Mouse (Mus musculus) heart, embryonic 13.5 days (tissue): ENCODE results near the gene Nop2. TPM values are rescaled to one million over a fixed set of nuclear protein-coding genes. Genes with fewer than 3 reads are reported as not detected.
A peak's percentile ranks its signal among the peaks of the same experiment; 100 is the strongest.

Experiments
- ATAC-seq: fragments of 200-750 bp; cut with Nextera tagmentation; 2 replicates; pipeline ENCODE4 v1.8.0; 2017; ENCODE audit warnings: moderate TSS enrichment; ENCODE audit not compliant: insufficient number of reproducible peaks, low FRiP score, low TSS enrichment; ENCODE audit errors: extremely low read depth
- H3K27ac ChIP-seq: fragments of 300-500 bp; sonication (generic); replicated peaks from 2 replicates; pipeline ENCODE4 v1.5.1; 2015; ENCODE audit warnings: moderate library complexity, mild to moderate bottlenecking, inconsistent platforms
- H3K27me3 ChIP-seq: fragments of 300-500 bp; sonication (generic); replicated peaks from 2 replicates; pipeline ENCODE4 v1.6.1; 2015; ENCODE audit warnings: mild to moderate bottlenecking, inconsistent platforms
- H3K36me3 ChIP-seq: fragments of 300-500 bp; sonication (generic); 2 replicates; pipeline ENCODE4 v1.6.1; 2015; ENCODE audit warnings: mild to moderate bottlenecking, inconsistent platforms
- H3K4me1 ChIP-seq: fragments of 300-500 bp; sonication (generic); 2 replicates; pipeline ENCODE4 v1.6.1; 2015; ENCODE audit warnings: inconsistent platforms
- H3K4me2 ChIP-seq: fragments of 300-500 bp; sonication (generic); 2 replicates; pipeline ENCODE4 v1.6.1; 2015; ENCODE audit warnings: inconsistent platforms, mild to moderate bottlenecking, moderate library complexity
- H3K4me3 ChIP-seq: fragments of 300-500 bp; sonication (generic); 2 replicates; pipeline ENCODE4 v1.5.1; 2015; ENCODE audit warnings: moderate library complexity, mild to moderate bottlenecking, inconsistent platforms
- H3K9ac ChIP-seq: fragments of 300-500 bp; sonication (generic); 2 replicates; pipeline ENCODE4 v1.6.1; 2015; ENCODE audit warnings: inconsistent platforms, mild to moderate bottlenecking, moderate library complexity
- H3K9me3 ChIP-seq: fragments of 300-500 bp; sonication (generic); 2 replicates; pipeline ENCODE4 v1.6.1; 2016; ENCODE audit warnings: inconsistent platforms
- whole genome bisulfite sequencing: fragments of 180-500 bp; shearing (Covaris S2); methylation state at CpG from one replicate; pipeline ENCODE4 v1.1.7; 2015; ENCODE audit warnings: mixed read lengths; 5-methylcytosine and 5-hydroxymethylcytosine counted together
- polyA plus RNA-seq: library from polyadenylated mRNA; unstranded; fragments of >200 nt; fragmentation: Nextera tagmentation; extraction: Ambion mirVana; gene quantifications from 2 replicates; pipeline ENCODE4 v1.2.1, GENCODE M21; 2015

Gene Nop2
- polyA plus RNA-seq, 1 experiment from 2014 or later, result 42.7 TPM

DNA sequence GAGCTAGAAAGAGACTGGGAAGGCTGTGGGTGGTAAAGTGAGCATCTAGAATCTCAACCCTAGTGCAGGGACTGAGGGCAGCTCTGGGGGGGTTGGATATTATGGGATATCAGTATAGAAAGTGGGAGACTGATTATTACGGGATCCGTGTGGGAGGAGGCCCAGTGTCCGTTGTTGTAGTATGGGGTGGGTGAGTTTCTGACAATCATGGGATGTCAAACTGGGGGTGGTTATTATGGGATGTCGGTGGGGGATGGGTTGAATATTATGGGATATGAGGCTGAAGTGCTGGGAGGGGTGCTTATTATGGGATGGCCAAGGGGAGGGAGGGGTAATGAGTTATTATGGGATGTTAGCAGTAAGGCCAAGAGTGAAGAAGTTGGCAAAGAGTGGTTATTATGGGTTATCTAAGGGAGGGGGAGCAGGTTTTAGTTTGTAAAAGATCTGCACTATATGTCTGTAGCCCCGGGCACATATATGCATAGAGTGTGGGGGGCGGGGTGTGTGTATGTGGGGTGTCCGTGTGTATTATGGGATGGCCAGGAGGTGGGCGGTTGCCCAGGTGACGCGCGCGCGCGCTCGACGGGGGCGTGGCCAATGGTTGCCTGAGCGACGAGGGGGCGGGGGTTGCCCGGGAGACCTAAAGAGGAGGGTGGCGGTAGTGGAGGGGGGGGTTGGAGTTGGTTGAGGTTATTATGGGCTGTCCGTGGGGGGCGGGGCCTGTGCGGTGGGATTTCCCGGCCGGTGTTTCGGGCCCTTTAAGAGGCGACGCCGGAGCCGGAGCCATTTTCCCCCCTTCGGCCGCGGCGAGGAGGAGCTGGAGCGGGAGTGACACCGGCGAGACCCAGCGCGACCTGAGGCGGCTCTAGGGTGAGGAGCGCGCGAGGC lies 36.1 kb upstream of the Nop2 start, which contains the start of gene Chd4:
Chd4 (plus strand) TSS at position 591 of the 888 bp plus-strand sequence.
- peak within 1 kb of the TSS; percentile 96 for H3K27ac ChIP-seq
- H3K4me1 ChIP-seq, result peaks cover 41% of the 10 kb centered on the region
- peaks cover 27% of the 10 kb centered on the region for H3K36me3 ChIP-seq
- 4% methylated on average over 37 of the region's 45 CpGs for WGBS
- H3K4me2 ChIP-seq, result peak within 1 kb of the TSS; percentile 99
- H3K9ac ChIP-seq, result peak within 1 kb of the TSS; percentile 98
- no peaks in the 10 kb centered on the region for H3K9me3 ChIP-seq
- peak within 1 kb of the TSS; percentile 92 for H3K4me3 ChIP-seq
- H3K27me3 ChIP-seq, result no peaks in the 10 kb centered on the region
- ATAC-seq, result peak; percentile 74

DNA sequence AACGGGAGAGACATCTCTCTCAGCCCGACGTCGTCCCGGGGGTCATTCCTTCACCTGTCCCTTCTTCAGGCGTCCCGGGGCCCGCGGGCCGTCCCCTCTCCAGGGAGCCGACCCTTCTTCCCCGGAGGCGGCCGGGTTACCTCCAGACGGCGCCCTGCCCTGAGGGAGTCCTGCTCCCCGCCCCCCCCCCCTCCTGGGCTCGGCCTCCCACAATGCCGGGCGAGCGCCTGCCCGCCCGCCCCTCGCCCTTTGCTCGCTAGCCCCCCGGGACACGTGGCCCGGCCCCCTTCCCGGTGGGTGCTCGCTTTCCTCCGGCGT lies 35.5 kb upstream of the Nop2 start:
- under 1% methylated on average over 20 of the region's 32 CpGs for WGBS
- ATAC-seq, result no peak; the same call in 1 of the 2 replicates
- Histone ChIP-seq H3K27ac (peak overlapping the region; percentile 96), H3K9ac (peak overlapping the region; percentile 98), H3K27me3 (no peaks in the 10 kb centered on the region), H3K4me1 (peaks cover 37% of the 10 kb centered on the region), H3K9me3 (no peaks in the 10 kb centered on the region), H3K4me3 (peak overlapping the region; percentile 92), H3K36me3 (peaks cover 33% of the 10 kb centered on the region), H3K4me2 (peak overlapping the region; percentile 99)

DNA sequence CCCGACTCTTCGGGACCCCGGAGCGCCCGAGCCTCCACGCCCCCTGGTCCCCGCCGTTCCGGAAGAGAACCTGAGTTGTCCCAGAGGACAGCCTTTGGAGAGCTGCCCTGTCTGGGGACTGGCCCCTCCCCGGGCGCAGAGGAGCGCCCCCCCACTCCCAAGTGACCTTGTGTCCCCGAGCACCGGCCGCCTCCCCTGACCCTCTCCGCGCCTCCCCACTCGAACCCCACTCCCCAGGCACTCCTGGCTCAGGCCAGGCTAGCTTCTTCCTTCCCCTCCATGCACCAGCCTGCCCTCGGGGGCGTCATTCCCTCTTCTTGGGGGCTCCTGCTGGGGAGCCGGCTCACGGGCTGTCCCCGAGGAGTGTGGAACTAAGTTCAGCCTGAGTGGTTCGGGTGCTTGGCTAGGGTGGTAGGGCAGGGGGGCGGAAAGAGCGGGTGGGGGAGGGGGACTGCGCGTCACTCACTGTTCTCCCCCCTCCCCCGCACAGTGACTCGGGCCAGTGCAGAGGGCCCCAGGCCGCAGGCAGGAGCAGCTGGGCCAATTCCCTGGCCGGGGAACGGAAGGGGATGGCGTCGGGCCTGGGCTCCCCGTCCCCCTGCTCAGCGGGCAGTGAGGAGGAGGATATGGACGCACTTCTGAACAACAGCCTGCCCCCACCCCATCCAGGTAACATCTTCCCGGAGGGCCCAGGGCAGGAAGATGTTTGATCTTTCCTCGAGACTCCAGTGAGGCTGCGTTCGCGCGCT lies 34.9 kb upstream of the Nop2 start:
- Histone ChIP-seq H3K9me3 (no peaks in the 10 kb centered on the region), H3K4me2 (peak overlapping the region; percentile 99), H3K27me3 (no peaks in the 10 kb centered on the region), H3K36me3 (peaks cover 38% of the 10 kb centered on the region), H3K27ac (peak overlapping the region; percentile 96), H3K4me3 (peak overlapping the region; percentile 92), H3K4me1 (peaks cover 37% of the 10 kb centered on the region), H3K9ac (peak overlapping the region; percentile 98)
- WGBS, result under 1% methylated on average over 42 of the region's 44 CpGs
- peak; percentile 51 for ATAC-seq

DNA sequence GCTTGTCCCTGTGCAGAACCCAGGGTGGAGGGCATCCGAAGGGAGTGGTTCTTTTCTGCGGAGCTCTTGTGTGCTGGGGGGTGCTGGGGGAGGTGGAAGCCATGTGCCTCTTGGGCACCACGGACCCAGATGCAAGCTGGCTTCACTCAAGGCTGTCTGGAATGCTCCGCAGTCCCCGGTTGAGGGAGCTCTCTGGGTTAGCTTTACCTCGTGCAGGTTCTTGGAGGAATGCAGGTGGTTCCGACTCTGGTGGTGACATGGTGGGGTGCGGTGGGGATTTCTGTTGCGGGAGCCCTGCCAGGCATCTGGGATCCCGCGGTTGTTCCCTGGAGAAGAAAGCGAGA lies 34.4 kb upstream of the Nop2 start:
- no peaks in the 10 kb centered on the region for H3K9me3 ChIP-seq
- WGBS, result under 1% methylated on average over 12 of the region's 12 CpGs
- peak overlapping the region; percentile 96 for H3K27ac ChIP-seq
- peak overlapping the region; percentile 98 for H3K9ac ChIP-seq
- no peak for ATAC-seq
- no peaks in the 10 kb centered on the region for H3K27me3 ChIP-seq
- peaks cover 44% of the 10 kb centered on the region for H3K36me3 ChIP-seq
- peak overlapping the region; percentile 99 for H3K4me2 ChIP-seq
- peak overlapping the region; percentile 92 for H3K4me3 ChIP-seq
- peaks cover 37% of the 10 kb centered on the region for H3K4me1 ChIP-seq

DNA sequence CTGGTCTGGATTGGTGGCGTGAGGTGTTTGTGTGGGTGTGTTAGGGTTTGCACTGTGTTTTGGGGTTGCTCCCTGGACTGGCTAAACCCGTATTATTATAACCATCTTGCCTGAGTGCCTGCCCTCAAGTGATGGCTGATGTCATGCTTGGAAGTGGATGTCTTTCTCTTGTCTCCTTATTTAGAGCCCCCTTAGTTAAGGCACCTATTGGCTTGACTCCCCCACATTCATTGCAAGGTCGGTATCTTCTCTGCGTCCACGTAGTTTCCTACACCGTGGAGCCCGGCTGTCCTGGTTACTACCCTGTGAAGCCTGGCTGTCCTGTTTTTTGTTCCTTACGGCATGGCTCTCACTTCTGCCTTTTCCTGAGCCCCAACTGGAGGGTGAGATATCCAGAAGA lies 33.8 kb upstream of the Nop2 start:
- ATAC-seq, result no peak
- Histone ChIP-seq H3K4me1 (peaks cover 37% of the 10 kb centered on the region), H3K9me3 (no peaks in the 10 kb centered on the region), H3K27me3 (no peaks in the 10 kb centered on the region), H3K9ac (peak overlapping the region; percentile 98), H3K4me2 (peak overlapping the region; percentile 99), H3K4me3 (peak overlapping the region; percentile 92), H3K27ac (peak overlapping the region; percentile 29; the same call in 1 of the 2 replicates), H3K36me3 (peaks cover 50% of the 10 kb centered on the region)
- 29% methylated on average over 8 of the region's 8 CpGs for WGBS

DNA sequence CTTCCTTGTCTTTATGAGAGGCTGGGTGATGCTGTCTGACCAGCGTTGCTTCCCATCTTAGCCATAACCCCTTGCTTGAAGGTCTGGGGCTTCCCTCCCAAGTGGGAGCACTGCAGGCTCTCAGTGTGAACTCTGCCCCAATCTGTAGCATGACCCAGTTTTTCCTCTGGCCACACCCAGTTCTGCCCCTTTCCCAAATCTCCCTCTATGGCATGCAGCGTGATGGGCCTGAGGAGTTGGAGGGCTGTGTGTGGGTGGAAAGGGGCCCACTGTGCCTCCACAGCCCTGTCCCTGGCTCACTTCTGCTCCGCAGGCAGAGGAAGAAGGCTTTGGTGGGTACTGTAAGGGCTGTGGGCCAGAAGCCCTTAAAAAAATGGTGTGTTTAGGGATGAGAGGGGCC lies 33.2 kb upstream of the Nop2 start:
- H3K4me3 ChIP-seq, result peak overlapping the region; percentile 92
- H3K9ac ChIP-seq, result peak overlapping the region; percentile 98
- 26% methylated on average over 3 of the region's 3 CpGs for WGBS
- peaks cover 56% of the 10 kb centered on the region for H3K36me3 ChIP-seq
- peaks cover 37% of the 10 kb centered on the region for H3K4me1 ChIP-seq
- H3K27ac ChIP-seq, result peak overlapping the region; percentile 29; the same call in 1 of the 2 replicates
- no peak for ATAC-seq
- peak overlapping the region; percentile 99 for H3K4me2 ChIP-seq
- no peaks in the 10 kb centered on the region for H3K27me3 ChIP-seq
- no peaks in the 10 kb centered on the region for H3K9me3 ChIP-seq

DNA sequence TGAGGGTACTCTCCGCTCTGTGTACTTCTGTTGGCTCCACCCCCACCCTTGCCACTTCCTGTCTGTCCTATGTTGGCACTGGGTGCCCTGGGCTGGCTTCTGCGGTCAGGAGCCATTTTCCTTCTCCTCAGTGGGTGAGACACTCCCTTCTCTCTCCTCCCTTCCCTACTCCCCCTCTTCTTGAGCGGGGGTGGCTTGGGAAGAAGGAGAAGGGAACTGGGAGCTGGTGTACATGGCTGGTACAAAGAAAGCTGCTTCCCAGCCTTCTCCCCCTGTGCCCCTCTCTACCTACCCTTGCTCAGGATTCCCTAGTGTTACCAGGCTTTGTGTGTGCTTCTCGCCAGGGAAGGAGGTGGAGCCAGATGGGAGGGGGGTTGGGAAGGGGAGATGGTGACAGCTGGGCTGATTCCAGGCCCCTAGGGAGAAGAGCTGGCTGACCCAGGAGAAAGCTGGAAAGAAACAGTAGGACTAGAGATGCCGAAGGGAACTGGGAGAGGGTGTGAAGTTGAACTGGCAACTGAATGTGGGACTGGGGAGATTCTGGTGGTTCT lies 32.2 kb upstream of the Nop2 start:
- ATAC-seq, result no peak
- peak overlapping the region; percentile 64 for H3K27ac ChIP-seq
- peak overlapping the region; percentile 98 for H3K9ac ChIP-seq
- peak overlapping the region; percentile 92 for H3K4me3 ChIP-seq
- peak overlapping the region; percentile 99 for H3K4me2 ChIP-seq
- H3K4me1 ChIP-seq, result peaks cover 43% of the 10 kb centered on the region
- H3K9me3 ChIP-seq, result no peaks in the 10 kb centered on the region
- H3K27me3 ChIP-seq, result no peaks in the 10 kb centered on the region
- peaks cover 66% of the 10 kb centered on the region for H3K36me3 ChIP-seq
- WGBS, result 39% methylated on average over 5 of the region's 5 CpGs

DNA sequence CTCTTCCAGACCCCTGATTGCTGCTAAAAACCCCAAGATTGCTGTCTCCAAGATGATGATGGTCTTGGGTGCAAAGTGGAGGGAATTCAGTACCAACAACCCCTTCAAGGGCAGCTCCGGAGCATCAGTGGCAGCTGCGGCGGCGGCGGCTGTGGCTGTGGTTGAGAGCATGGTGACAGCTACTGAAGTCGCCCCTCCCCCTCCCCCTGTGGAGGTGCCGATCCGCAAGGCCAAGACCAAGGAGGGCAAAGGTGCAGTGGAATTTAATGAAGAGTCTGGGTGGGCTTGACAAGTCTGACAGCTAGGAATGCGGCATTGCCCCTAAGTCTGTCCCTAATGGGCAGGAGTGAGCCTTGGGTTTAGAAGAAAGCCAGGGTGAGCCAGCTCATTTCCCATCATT lies 30.3 kb upstream of the Nop2 start:
- peaks cover 85% of the 10 kb centered on the region for H3K36me3 ChIP-seq
- peaks cover 45% of the 10 kb centered on the region for H3K4me1 ChIP-seq
- ATAC-seq, result no peak
- no peak overlapping the region for H3K4me3 ChIP-seq
- H3K9ac ChIP-seq, result peak overlapping the region; percentile 98; the same call in 1 of the 2 replicates
- 56% methylated on average over 9 of the region's 9 CpGs for WGBS
- no peak overlapping the region for H3K4me2 ChIP-seq
- H3K27ac ChIP-seq, result no peak overlapping the region
- H3K27me3 ChIP-seq, result no peaks in the 10 kb centered on the region
- no peaks in the 10 kb centered on the region for H3K9me3 ChIP-seq

DNA sequence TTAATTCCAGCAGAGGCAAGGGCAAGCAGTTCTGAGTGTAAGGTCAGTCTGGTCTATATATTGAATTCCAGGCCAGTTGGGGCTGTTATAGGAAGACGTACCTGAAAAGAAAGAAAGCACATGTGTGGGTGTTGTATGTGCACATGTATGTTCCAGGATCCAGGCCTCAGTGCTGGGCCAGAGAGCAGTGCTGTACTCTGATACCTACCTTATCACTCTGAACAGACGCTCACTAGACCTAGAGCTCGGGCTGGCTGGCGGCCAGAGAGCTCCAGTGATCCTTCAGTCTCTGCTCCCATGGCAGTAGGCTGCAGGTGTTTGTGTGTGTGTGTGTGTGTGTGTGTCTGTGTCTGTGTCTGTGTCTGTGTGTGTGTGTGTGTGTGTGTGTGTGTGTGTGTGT lies 27.5 kb upstream of the Nop2 start:
- H3K4me1 ChIP-seq, result peaks cover 25% of the 10 kb centered on the region
- 0 out of 2 replicates have a peak overlapping the region, but pooled peaks have one; percentile 9 for H3K27ac ChIP-seq
- no peak overlapping the region for H3K4me3 ChIP-seq
- H3K9ac ChIP-seq, result no peak overlapping the region
- H3K9me3 ChIP-seq, result no peaks in the 10 kb centered on the region
- no peak for ATAC-seq
- 44% methylated on average over 4 of the region's 4 CpGs for WGBS
- H3K4me2 ChIP-seq, result no peak overlapping the region
- no peaks in the 10 kb centered on the region for H3K27me3 ChIP-seq
- H3K36me3 ChIP-seq, result peaks cover 100% of the 10 kb centered on the region

DNA sequence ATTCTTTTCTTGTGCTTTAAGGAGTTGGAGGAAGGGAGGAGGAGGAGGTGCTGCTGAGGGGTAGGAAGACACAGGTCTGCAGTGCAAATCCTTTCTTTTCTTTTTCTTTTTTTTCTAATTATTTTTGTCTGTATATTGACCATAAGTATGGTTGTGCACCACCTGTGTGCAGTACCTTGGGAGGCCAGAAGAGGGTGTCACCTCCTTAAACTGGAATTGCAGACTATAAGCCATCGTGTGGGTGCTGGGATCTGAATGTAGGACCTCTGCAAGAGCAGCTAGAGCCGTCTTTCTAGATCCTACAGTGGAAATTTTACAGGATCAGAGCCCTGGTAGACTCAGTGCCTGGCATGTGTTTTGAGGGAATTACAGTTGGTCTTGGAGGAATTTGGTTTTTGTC lies 24.0 kb upstream of the Nop2 start:
- Histone ChIP-seq H3K4me3 (no peak overlapping the region), H3K9me3 (no peaks in the 10 kb centered on the region), H3K4me1 (peaks cover 8% of the 10 kb centered on the region), H3K27ac (no peak overlapping the region), H3K9ac (no peak overlapping the region), H3K4me2 (no peak overlapping the region), H3K27me3 (no peaks in the 10 kb centered on the region), H3K36me3 (peaks cover 100% of the 10 kb centered on the region)
- WGBS, result 91% methylated on average over 2 of the region's 2 CpGs
- ATAC-seq, result no peak

DNA sequence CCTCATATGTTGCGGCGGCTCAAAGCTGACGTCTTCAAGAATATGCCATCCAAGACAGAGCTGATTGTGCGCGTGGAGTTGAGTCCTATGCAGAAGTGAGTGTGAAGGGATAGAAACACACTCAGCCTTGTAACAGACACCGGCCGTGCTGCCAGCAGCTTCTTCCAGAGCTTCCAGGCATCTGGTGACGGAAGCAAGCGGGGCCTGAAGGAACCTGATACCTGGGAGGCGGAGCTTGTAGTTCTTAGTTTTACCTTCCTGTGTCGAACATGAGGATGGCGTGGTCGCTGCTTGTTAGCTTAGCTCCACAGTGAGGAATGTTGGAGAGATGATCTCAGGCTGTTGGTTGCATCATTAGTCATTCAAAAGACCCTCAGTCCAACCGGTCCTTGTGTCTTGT lies 22.3 kb upstream of the Nop2 start:
- Histone ChIP-seq H3K9me3 (no peaks in the 10 kb centered on the region), H3K27me3 (no peaks in the 10 kb centered on the region), H3K9ac (no peak overlapping the region), H3K4me2 (no peak overlapping the region), H3K4me3 (no peak overlapping the region), H3K36me3 (peaks cover 100% of the 10 kb centered on the region), H3K27ac (no peak overlapping the region), H3K4me1 (peaks cover 3% of the 10 kb centered on the region; the same call in 1 of the 2 replicates)
- WGBS, result 90% methylated on average over 14 of the region's 14 CpGs
- no peak for ATAC-seq
